Mouse (Mus musculus) bone marrow macrophage, adult 2 months (primary cell): ENCODE measurements around the gene Abhd17a.

Source experiments
- CTCF ChIP-seq: IDR thresholded peaks from 2 replicates; pipeline ENCODE4 v1.5.1; 2012; ENCODE audit warnings: low read depth, mild to moderate bottlenecking, low read length, moderate library complexity
- POLR2A ChIP-seq: IDR thresholded peaks from 2 replicates; pipeline ENCODE4 v1.6.1; 2012; ENCODE audit warnings: mild to moderate bottlenecking, low read depth, low read length, borderline replicate concordance

DNA sequence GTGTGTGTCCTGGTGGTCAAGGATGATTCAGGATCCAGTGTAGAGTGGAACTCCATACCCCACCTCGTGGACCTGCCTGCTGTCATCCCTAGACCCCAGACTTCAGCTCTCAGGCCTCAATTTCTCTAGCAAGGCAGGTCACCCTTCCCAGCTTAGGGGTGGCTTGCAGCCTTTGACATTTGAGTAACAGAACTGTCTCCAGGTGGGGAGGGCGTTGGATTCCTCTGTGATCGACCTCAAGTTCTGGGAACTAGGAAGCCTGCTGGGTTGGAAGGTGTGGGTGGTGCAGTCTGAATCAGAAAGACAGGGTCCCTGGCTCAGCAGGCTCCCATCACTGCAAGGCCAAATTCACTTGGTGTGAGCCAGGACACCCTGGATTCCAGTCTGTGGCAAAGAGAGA, 15.2 kb downstream of the Abhd17a start:
- TF ChIP-seq CTCF (no peak), POLR2A (no peak)
